ENCODE assay signal across 8 mouse cellular contexts in the genomic region with DNA sequence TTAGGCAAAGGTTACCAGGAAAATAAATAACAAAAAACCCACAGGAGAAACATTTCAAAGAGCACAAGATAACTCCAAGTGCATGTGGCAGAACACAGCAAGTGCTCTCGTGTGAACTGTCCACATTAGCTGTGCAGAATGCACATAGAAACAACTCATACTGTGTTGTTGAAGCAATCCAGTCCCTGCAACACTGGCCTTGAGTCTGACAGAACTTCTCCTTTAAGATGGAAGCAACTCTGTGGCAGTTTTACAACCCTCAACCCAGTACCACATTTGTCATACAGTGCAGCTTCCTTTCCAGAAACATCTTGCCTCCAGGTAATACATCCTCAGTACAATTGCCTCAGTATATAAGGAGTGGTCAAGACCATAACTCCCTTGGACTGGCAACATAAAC. TPM values are rescaled to one million over a fixed set of nuclear protein-coding genes. Genes with fewer than 3 reads are reported as not detected.
DNase-seq lines count a peak whose midpoint lies in the region; ATAC-seq and TF ChIP-seq lines count a peak whose summit lies in the region.

No protein-coding gene starts in this region.

- peaks cover 62% of the 10 kb centered on the region for H3K4me1 ChIP-seq in heart, embryonic 16.5 days (ENCODE audit: control insufficient read depth, insufficient read depth, low read length)
- H3K4me1 ChIP-seq in cortical plate, adult 2 months (ENCODE audit: control insufficient read depth, insufficient read depth, low read length) = peaks cover 29% of the 10 kb centered on the region
- H3K4me1 ChIP-seq in midbrain, embryonic 14.5 days (ENCODE audit: control insufficient read depth, insufficient read depth, low read length) = peaks cover 28% of the 10 kb centered on the region

- H3K9me3 ChIP-seq in heart, embryonic 16.5 days (replicated peaks; ENCODE audit: control insufficient read depth, low read length) = no peaks in the 10 kb centered on the region
- no peaks in the 10 kb centered on the region for H3K9me3 ChIP-seq in midbrain, embryonic 14.5 days (ENCODE audit: control insufficient read depth, low read length)

- no peak for ATAC-seq in heart, embryonic 16.5 days (replicated peaks; ENCODE audit: extremely low read depth, insufficient read depth, low FRiP score)
- ATAC-seq in midbrain, embryonic 14.5 days (ENCODE audit: low FRiP score, low TSS enrichment) = no peak

- H3K27me3 ChIP-seq in heart, embryonic 16.5 days (ENCODE audit: control insufficient read depth, insufficient read depth, low read length) = no peaks in the 10 kb centered on the region
- no peaks in the 10 kb centered on the region for H3K27me3 ChIP-seq in midbrain, embryonic 14.5 days (ENCODE audit: control insufficient read depth, insufficient read depth, low read length)

- no peak for TF ChIP-seq CTCF in cortical plate, adult 2 months (IDR thresholded peaks at IDR 0.05; ENCODE audit: extremely low read depth, insufficient read depth, low read length)

- DNase-seq in heart, adult 11 months = no peak
- peak; percentile 52 for DNase-seq in induced T-regulatory cell, adult 2 months (ENCODE audit: low read depth)
- DNase-seq in midbrain, embryonic 14.5 days = no peak
- no peak for DNase-seq in right cerebral cortex, postnatal 25 days
- DNase-seq in left cerebral cortex, adult 9 months (ENCODE audit: low spot score in 2 of 2) = no peak
- DNase-seq in MN1 (ENCODE audit: low spot score) = no peak

- peaks cover 3% of the 10 kb centered on the region; the same call in 1 of the 2 replicates for H3K36me3 ChIP-seq in heart, embryonic 16.5 days (ENCODE audit: control insufficient read depth, insufficient read depth)
- H3K36me3 ChIP-seq in midbrain, embryonic 14.5 days (ENCODE audit: control insufficient read depth, insufficient read depth, low read length) = peaks cover 8% of the 10 kb centered on the region

- TF ChIP-seq POLR2A in cortical plate, adult 2 months (IDR thresholded peaks at IDR 0.05; ENCODE audit: extremely low read depth, insufficient read depth, low read length) = no peak

- H3K9ac ChIP-seq in heart, embryonic 16.5 days (ENCODE audit: low read length) = peak overlapping the region; percentile 99
- peak overlapping the region; percentile 89; the same call in 1 of the 2 replicates for H3K9ac ChIP-seq in midbrain, embryonic 14.5 days (replicated peaks; ENCODE audit: low read length)

- peak overlapping the region; percentile 80 for H3K4me2 ChIP-seq in heart, embryonic 16.5 days (ENCODE audit: low read depth, low read length)
- peak overlapping the region; percentile 94 for H3K4me2 ChIP-seq in midbrain, embryonic 14.5 days (ENCODE audit: low read length)

- H3K27ac ChIP-seq in heart, embryonic 16.5 days (ENCODE audit: low read length) = no peak overlapping the region
- H3K27ac ChIP-seq in cortical plate, adult 2 months (ENCODE audit: insufficient read depth, low read length) = no peak overlapping the region
- H3K27ac ChIP-seq in midbrain, embryonic 14.5 days (replicated peaks; ENCODE audit: low read depth, low read length) = no peak overlapping the region

- 23% methylated on average over 1 of the region's 1 CpGs for WGBS in heart, embryonic 16.5 days
- WGBS in midbrain, embryonic 14.5 days = 71% methylated on average over 1 of the region's 1 CpGs

- H3K4me3 ChIP-seq in heart, embryonic 16.5 days (ENCODE audit: low read length) = peak overlapping the region; percentile 95
- peak overlapping the region; percentile 83 for H3K4me3 ChIP-seq in cortical plate, adult 2 months (ENCODE audit: insufficient read depth, low read length)
- peak overlapping the region; percentile 13; the same call in 1 of the 2 replicates for H3K4me3 ChIP-seq in midbrain, embryonic 14.5 days (replicated peaks; ENCODE audit: low read depth, low read length)

RNA-seq across cellular contexts. Expression of a gene that starts 2.0 kb away (rescaled TPM):
- polyA plus RNA-seq in heart, embryonic 16.5 days (2015; fragmentation: Nextera tagmentation; extraction: Ambion mirVana) = 4.9 and 5.8 TPM in 2 replicates
- polyA plus RNA-seq in cortical plate, adult 2 months (2012; rRNA removed) = 143 and 145 TPM in 2 replicates
- polyA plus RNA-seq in midbrain, embryonic 14.5 days (2014; fragmentation: Nextera tagmentation; extraction: Ambion mirVana) = 8.7 and 11.2 TPM in 2 replicates

RNA-seq across cellular contexts. Expression of a gene that starts 25.6 kb away (rescaled TPM):
- polyA plus RNA-seq in heart, embryonic 16.5 days (2015; fragmentation: Nextera tagmentation; extraction: Ambion mirVana) = 1.0 and 1.5 TPM in 2 replicates
- 29.0 and 31.5 TPM in 2 replicates for polyA plus RNA-seq in cortical plate, adult 2 months (2012; rRNA removed)
- 3.2 and 3.7 TPM in 2 replicates for polyA plus RNA-seq in midbrain, embryonic 14.5 days (2014; fragmentation: Nextera tagmentation; extraction: Ambion mirVana)

RNA-seq across cellular contexts. Expression of a gene that starts 28.1 kb away (rescaled TPM):
- polyA plus RNA-seq in heart, embryonic 16.5 days (2015; fragmentation: Nextera tagmentation; extraction: Ambion mirVana) = 76.6 and 82.0 TPM in 2 replicates
- 107 and 108 TPM in 2 replicates for polyA plus RNA-seq in cortical plate, adult 2 months (2012; rRNA removed)
- polyA plus RNA-seq in midbrain, embryonic 14.5 days (2014; fragmentation: Nextera tagmentation; extraction: Ambion mirVana) = 136 and 169 TPM in 2 replicates

RNA-seq across cellular contexts. Expression of a gene that starts 33.6 kb away (rescaled TPM):
- 0.49 and 1.1 TPM in 2 replicates for polyA plus RNA-seq in heart, embryonic 16.5 days (2015; fragmentation: Nextera tagmentation; extraction: Ambion mirVana)
- 305 and 330 TPM in 2 replicates for polyA plus RNA-seq in cortical plate, adult 2 months (2012; rRNA removed)
- 10.0 and 10.8 TPM in 2 replicates for polyA plus RNA-seq in midbrain, embryonic 14.5 days (2014; fragmentation: Nextera tagmentation; extraction: Ambion mirVana)

RNA-seq across cellular contexts. Expression of a gene that starts 53.0 kb away (rescaled TPM):
- polyA plus RNA-seq in heart, embryonic 16.5 days (2015; fragmentation: Nextera tagmentation; extraction: Ambion mirVana) = 0.17 TPM in 1 of 2 replicates, not detected in the other
- 1.0 and 1.6 TPM in 2 replicates for polyA plus RNA-seq in cortical plate, adult 2 months (2012; rRNA removed)
- 0.09 and 0.13 TPM in 2 replicates for polyA plus RNA-seq in midbrain, embryonic 14.5 days (2014; fragmentation: Nextera tagmentation; extraction: Ambion mirVana)

Comparison
In these comparisons a context has a peak if more than half of its experiments do, and no peak if none do; other contexts are left out.
1. H3K4me3 ChIP-seq: peak in every context shown above with its lines; median percentile 95 in heart, embryonic 16.5 days; 83 in cortical plate, adult 2 months; 13 in midbrain, embryonic 14.5 days.
2. RNA of a gene that starts 2.0 kb away (polyA plus RNA-seq): 143 to 145 TPM in cortical plate, adult 2 months; 8.7 to 11.2 TPM in midbrain, embryonic 14.5 days and 4.9 to 5.8 TPM in heart, embryonic 16.5 days; every median in the first group is over 10 times any median in the second.